Mouse (Mus musculus) gastrocnemius, postnatal 36 days (tissue): ENCODE data around the gene Spata2l. TPM values are rescaled to one million over a fixed set of nuclear protein-coding genes. Genes with fewer than 3 reads are reported as not detected.
"Not testable (repeated sequence)": the region's sequence is repeated elsewhere in the genome, so short reads cannot be mapped to it uniquely, and the experiment has no call there.

Experiments used
- DNase-seq, 2 experiments: peaks; one replicate each; pipeline ENCODE4 v3.0.0; 2022
- intact Hi-C: fragments of 180-260 bp; cut with DNase I; formaldehyde crosslinking; loops from one replicate; pipeline ENCODE4 v1.15.1; 2025
- total RNA-seq, 2 experiments: library from RNA; stranded (reverse); gene quantifications; 2 replicates each; pipeline ENCODE4 v1.2.3; 2021

Spata2l gene
- total RNA-seq, 2 experiments from 2014 or later = 1.3 to 1.4 TPM

GRCm38 (mm10) chr8:123248596-123248995 is 12.6 kb upstream of the Spata2l start:
- no peak for DNase-seq
- intact Hi-C loops = no loop called here

- no peak for DNase-seq
- intact Hi-C loops = no loop called here
Measured at GRCm38 (mm10) chr8:123247748-123248147, 11.7 kb upstream of the Spata2l start.

GRCm38 (mm10) chr8:123245543-123245942 is 9.5 kb upstream of the Spata2l start:
- DNase-seq = no peak
- intact Hi-C loops = no loop called here

- intact Hi-C loops = no loop called here
- peak in 1 of 2 experiments; percentile 7 for DNase-seq
Measured at GRCm38 (mm10) chr8:123244382-123244781, 8.3 kb upstream of the Spata2l start.

- no peak for DNase-seq
- intact Hi-C loops = no loop called here
Measured at GRCm38 (mm10) chr8:123243053-123243452, 7.0 kb upstream of the Spata2l start.

GRCm38 (mm10) chr8:123242107-123242923 is 6.3 kb upstream of the Spata2l start:
- intact Hi-C loops = no loop called here
- DNase-seq = no peak

- no peak for DNase-seq
- intact Hi-C loops = no loop called here
Measured at GRCm38 (mm10) chr8:123239398-123239797, 3.4 kb upstream of the Spata2l start.

- intact Hi-C loops = no loop called here
- no peak for DNase-seq
Measured at GRCm38 (mm10) chr8:123234918-123235519, 1.0 kb downstream of the Spata2l start.

- no peak for DNase-seq
- intact Hi-C loops = no loop called here
Measured at GRCm38 (mm10) chr8:123233760-123234159, 2.3 kb downstream of the Spata2l start.

GRCm38 (mm10) chr8:123233300-123233699 is 2.7 kb downstream of the Spata2l start:
- DNase-seq = no peak
- intact Hi-C loops = no loop called here

GRCm38 (mm10) chr8:123232553-123232952 is 3.5 kb downstream of the Spata2l start:
- DNase-seq = no peak
- intact Hi-C loops = no loop called here

GRCm38 (mm10) chr8:123231742-123232141 is 4.3 kb downstream of the Spata2l start:
- intact Hi-C loops = no loop called here
- DNase-seq = no peak

- DNase-seq, intact Hi-C loops: not testable (repeated sequence)
Measured at GRCm38 (mm10) chr8:123230326-123230725, 5.7 kb downstream of the Spata2l start.

- no peak for DNase-seq
- intact Hi-C loops = no loop called here
Measured at GRCm38 (mm10) chr8:123228416-123228815, 7.6 kb downstream of the Spata2l start.

GRCm38 (mm10) chr8:123224278-123225266 is 11.5 kb downstream of the Spata2l start, which contains the start of gene Cdk10:
Cdk10 (plus strand) TSS chr8:123224842.
- intact Hi-C loops = no loop called here
- DNase-seq = peak; percentile 88

GRCm38 (mm10) chr8:123220917-123221316 is 15.1 kb downstream of the Spata2l start:
- intact Hi-C loops = no loop called here
- no peak for DNase-seq

GRCm38 (mm10) chr8:123215430-123215829 is 20.6 kb downstream of the Spata2l start:
- intact Hi-C loops = no loop called here

GRCm38 (mm10) chr8:123213118-123213772 is 22.8 kb downstream of the Spata2l start:
- intact Hi-C loops = no loop called here

More at GRCm38 (mm10) chr8:123215430-123215829, 20.6 kb downstream of the Spata2l start:
- DNase-seq = no peak

GRCm38 (mm10) chr8:123212321-123213117 is 23.5 kb downstream of the Spata2l start, which contains the start of the genes Chmp1a and Spata33:
Chmp1a (minus strand) TSS chr8:123212763.
Spata33 (plus strand) TSS chr8:123212832.
- peak; percentile 75 to 82 for DNase-seq
- intact Hi-C loops = no loop called here

More at GRCm38 (mm10) chr8:123213118-123213772, 22.8 kb downstream of the Spata2l start:
- DNase-seq = no peak
